Mouse (Mus musculus): ENCODE measurements around the gene Slc34a2.

- TF ChIP-seq CTCF (IDR thresholded peaks at IDR 0.05; ENCODE audit: low read depth): no peak
- TF ChIP-seq EP300 (IDR thresholded peaks at IDR 0.05; ENCODE audit: low read depth): no peak
Observed at GRCm38 (mm10) chr5:52997032-52997431, 40.8 kb upstream of the Slc34a2 start.

All from liver, postnatal 0 days (tissue).